Mouse (Mus musculus) spleen, postnatal 14 days (tissue): Measurements from ENCODE around the gene Inpp5d.
A peak's percentile ranks its signal among the peaks of the same experiment; 100 is the strongest.

Source experiments
- DNase-seq, 2 experiments: peaks; one replicate each; pipeline ENCODE4 v3.0.0; 2021 to 2022; ENCODE audit warnings: low spot score in 2 of 2

Gene Inpp5d

GRCm38 (mm10) chr1:87623977-87624666 lies 4.0 kb downstream of the Inpp5d start:
- DNase-seq, result no peak

- DNase-seq, result no peak
Measured at GRCm38 (mm10) chr1:87624826-87625225, 4.7 kb downstream of the Inpp5d start.

DNA sequence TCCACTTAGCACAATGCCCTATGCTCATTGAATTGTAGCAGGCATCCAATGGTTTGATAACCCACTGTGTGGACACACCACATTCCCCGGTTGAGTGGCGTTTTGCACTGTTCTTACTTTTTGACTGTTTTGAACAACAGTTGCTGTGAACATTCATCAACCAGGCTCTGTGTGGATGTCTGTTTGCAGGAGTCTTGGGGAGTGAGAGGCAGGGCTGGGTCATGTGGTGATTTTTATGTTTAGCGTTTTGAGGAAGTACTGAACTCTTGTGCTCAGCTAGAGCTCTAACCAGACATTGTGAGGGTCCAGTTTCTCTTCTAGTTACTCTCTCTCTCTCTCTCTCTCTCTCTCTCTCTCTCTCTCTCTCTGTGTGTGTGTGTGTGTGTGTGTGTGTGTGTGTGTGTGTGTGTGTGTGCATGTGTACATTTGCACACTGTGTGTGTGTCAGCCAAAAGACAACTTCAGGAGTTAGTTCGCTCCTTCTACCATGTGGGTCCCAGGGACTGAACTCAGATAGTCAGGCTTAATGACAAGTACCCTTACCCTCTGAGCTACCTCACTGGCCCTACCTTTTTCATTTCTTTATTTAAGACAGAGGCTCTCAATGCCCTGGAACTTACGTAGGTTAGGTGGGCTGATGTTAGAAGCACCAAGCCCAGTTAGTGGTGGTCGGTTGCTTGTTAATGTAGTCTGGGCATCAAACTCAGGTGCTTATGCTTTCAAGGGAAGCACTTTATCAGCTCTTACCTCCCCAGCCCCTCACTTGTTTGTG lies 5.3 kb downstream of the Inpp5d start:
- DNase-seq, result no peak

GRCm38 (mm10) chr1:87626344-87626743 lies 6.2 kb downstream of the Inpp5d start:
- peak; percentile 20 to 44 for DNase-seq

- DNase-seq, result no peak
Measured at GRCm38 (mm10) chr1:87628085-87628484, 8.0 kb downstream of the Inpp5d start.

DNA sequence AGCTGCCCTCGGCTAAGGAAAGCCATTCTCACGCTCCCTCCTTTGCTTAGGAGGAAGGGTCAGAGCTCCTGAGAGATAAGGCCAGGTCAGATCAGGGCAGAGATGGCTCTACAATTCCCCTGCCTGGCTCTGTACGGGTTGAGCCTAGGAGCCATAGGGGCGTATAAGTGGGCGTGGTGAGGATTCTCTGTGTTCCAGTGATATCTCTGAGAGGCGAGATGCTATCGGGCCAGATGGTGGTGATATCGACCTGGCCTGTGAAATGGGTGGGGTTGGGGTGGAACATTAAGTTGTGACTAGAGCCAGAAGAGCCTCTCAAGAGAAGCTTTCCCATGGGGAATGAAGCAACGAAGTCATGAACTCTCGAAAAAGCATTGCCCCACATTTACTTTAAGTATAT lies 11.5 kb downstream of the Inpp5d start:
- no peak for DNase-seq

DNA sequence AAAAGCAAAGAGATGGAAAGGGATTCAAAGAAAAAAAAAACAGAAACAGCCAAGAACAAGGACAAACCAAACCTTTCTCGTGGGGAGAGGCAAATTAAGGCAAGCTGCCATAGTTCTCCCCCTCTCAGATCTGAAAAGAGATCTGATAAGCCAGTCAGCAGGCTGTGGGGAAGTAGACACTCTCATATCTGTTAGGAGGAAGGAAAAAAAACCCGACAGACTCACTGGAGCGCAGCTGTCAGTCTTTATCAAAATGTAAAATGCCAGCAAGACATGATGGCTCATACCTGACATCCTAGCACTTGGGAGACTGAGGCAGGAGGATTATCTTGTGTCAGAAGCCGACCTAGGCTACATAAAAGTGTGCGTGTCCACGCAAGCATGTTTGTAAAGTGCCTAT lies 12.1 kb downstream of the Inpp5d start:
- no peak for DNase-seq

DNA sequence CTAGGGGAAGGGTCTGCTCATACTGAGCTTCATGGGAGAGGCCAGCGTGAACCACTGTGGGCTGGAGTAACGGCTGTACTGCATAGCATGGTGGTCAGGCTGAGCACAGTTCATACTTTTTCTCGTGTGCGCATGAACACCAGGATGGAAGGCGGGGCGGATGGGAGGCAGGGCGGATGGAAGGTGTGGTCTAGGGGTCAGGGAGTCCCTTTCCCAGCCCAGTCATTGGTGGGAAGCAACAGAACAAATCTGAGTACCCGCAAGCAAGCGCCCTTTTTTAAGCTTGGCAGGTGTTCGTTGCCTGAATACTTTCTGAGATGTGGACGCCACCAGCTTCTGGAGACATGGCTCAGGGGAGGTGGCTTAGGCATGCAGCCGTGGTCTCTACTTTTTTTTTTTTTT lies 16.6 kb downstream of the Inpp5d start:
- no peak for DNase-seq

GRCm38 (mm10) chr1:87637121-87637877 lies 17.2 kb downstream of the Inpp5d start:
- peak; percentile 55 to 68 for DNase-seq

DNA sequence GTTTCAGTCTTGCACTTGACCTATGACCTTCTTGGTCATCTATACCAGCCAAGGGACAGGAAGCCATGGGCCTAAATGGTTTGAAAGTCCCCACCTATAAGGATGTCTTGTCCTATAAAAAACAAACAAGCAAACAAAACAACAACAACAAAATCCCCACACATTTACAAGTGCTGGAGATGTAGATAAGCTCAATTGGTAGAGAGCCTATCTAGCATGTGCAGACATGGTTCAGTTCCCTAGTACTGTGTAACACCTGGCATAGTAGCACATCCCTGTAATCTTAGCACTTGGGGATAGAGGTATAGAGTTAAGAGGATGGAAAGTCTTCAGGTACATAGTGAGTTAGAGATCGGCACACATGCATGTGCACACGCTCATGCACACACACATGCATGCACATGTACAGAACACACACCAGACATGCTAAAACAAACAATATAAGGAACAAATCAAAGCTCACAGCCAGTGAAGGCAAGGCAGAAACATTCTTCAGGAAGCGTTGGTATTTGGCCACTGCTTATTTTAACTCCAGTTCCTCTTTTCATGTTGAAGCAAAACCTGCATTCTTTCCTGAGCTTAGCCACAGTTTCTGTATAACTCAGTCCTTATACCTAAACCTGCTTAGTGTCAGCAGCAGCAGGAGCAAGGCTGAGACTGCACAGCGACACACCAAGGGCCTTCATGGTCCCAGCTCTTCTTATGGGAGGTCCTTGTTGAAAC lies 17.9 kb downstream of the Inpp5d start:
- no peak for DNase-seq

DNA sequence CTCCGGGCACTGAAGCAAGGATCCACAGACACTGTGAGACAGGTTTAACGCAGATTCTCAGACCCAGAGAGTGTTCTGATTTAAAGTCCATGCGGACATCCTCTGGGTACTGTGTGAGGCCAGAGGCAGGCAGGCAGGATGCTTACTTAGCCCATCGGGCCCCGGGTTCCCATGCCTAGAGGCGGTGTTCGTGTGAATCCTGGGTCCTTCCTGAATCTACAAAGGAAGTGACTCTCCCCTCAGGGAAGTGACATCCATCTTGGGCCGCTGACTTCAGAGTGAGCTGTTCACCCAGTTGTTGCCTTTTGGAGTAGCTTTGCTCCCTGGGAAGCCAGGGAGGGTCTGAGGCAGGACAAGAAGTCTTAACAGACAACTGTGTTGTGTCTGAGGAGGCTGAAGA lies 19.6 kb downstream of the Inpp5d start:
- DNase-seq, result no peak

DNA sequence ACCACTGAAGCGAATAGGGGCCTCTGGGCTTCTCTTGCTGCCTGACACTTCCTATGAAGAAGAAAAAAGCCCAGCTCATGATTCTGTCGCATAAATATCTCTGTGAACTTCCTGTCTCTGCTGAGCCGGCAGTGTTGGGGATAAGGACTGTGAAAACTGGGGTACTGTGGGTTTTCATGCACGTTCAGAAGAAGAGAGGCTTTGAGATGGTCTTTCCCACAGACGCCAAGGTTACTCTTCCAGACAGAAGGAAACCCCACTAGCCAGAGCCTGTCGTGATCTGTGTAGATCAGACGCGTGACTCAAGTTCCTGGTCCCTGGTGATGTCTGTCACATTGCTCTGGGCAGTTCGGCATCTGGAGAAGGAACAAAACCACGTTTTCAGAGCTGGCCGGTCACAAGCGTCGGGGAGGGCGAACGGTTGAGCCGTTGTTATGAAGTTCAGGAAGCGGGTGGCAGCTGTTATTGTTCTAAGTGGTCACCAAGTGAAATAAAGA lies 20.1 kb downstream of the Inpp5d start:
- no peak for DNase-seq

- DNase-seq, result no peak
Measured at GRCm38 (mm10) chr1:87643016-87643415, 22.9 kb downstream of the Inpp5d start.

GRCm38 (mm10) chr1:87645041-87645440 lies 24.9 kb downstream of the Inpp5d start:
- no peak for DNase-seq

DNA sequence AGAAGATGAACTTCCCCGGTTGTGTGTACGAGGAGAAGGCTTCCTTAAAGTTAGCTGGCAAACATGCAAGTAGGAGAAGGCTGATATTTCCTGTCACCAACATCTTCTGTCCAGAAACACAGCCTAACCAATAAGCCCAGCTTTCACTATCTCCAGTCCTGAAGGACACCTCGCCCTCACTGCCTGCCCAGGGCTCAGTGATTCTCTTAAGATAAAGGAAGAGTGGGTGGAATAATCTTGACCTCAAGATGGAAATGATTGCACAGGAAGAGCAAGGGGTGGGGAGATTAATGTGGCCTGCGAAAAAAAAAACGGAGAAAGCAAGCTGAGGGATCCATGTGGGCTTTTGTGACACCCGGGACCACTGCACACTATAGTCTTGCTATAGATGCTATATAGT lies 25.6 kb downstream of the Inpp5d start:
- no peak for DNase-seq

DNA sequence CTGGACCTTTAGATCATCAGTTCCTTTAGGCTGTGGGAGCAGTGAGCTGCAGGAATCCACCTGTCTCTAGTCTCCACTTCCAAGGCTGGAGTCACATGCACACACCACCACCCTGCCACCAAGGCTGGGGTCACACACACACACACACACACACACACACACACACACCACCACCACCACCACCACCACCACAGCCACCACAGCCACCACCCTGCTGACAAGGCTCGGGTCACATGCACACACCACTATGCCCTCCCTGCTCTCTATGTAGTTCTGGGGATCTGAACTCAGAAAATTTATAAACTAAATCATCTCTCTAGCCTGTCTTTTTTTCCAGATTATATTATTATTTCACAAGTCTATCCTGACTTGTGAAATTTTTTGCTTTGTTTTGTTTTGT lies 27.7 kb downstream of the Inpp5d start:
- no peak for DNase-seq

GRCm38 (mm10) chr1:87648657-87649056 lies 28.5 kb downstream of the Inpp5d start:
- no peak for DNase-seq

DNA sequence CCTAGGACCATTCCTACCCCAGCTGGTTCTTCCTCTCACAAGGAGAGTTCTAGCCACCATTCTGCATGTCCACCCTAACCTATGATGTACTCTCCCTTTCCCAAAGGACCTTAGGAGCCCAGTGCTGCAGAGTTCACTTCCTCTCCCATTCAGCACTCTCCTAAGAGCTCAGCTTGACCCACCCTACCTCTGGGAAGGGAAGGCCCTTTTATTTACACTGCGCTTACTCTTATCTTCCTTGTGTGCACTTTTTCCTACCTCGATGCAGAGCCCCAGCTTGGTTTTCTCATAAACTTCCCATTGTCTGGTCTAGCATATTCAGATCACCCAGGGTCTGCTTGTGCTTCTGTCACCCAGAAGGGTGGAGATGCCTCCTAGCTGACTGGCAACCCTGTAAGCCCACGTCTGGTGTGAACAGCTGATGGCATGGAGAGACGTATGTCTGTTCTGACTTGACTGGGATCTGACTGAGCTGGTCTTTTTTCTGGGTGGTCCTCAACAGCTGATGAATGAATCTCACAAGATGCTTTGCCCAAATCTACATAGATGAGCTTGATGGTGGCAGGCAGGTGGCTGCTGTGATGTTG lies 29.2 kb downstream of the Inpp5d start:
- no peak for DNase-seq

DNA sequence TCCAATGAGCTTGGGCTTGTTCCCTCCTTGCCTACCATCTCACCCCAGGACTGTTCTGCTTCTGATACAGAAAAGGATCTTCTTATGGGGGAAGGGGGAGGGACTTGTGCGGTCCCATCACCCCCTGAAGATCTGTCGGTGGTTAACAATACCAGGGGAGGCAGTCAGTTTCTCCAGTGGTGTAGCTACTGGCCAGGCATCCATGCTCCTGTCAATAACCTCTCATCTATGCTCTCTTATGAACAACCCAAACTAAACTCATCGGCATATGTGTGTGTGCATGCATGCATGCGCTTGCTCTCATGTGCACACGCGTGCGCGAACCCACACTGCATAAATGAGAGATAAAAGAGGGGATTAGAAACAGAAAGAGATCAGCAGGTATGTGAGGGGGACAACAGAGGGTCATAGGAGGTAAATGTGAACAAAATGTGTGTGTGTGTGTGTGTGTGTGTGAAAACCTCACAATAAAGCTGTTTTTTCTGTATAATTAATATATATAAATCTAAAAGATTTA lies 29.9 kb downstream of the Inpp5d start:
- no peak for DNase-seq

DNA sequence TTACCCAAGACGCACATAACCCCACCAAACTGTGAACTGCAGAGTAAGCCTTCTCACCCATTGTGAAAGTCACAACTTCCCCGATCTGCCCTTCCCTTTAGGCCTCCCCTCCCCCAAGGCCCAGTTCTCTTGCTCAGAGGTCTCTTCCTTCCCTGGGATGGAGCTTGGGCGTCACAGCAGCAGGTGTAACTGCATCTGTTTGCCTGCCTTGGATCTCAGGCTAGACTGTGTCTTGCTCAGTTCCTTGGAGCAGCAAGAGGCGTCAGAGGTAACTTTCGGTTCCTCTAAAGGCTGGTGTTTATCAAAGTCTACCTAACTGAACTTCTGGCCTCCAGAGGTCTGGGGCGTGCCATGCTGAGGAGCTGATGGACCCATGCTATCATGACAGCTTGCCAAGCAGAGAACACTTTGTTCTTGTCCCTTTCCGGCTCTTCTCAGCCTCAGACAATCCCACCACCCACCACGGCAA lies 30.5 kb downstream of the Inpp5d start:
- DNase-seq, result peak; percentile 31 to 60

- no peak for DNase-seq
Measured at GRCm38 (mm10) chr1:87651436-87651835, 31.3 kb downstream of the Inpp5d start.
